Mouse (Mus musculus): ENCODE data around the gene Nuak2. TPM values are rescaled to one million over a fixed set of nuclear protein-coding genes. Genes with fewer than 3 reads are reported as not detected.

Gene Nuak2
- polyA plus RNA-seq, 1 experiment from 2014 or later: 2.3 TPM

GRCm38 (mm10) chr1:132328565-132328964 is 12.6 kb downstream of the Nuak2 start:
- no peak overlapping the region for H3K4me3 ChIP-seq (ENCODE audit: low read length)
- H3K4me2 ChIP-seq (replicated peaks; ENCODE audit: low read depth, low read length): no peak overlapping the region
- H3K9me3 ChIP-seq (ENCODE audit: control insufficient read depth, low read length): no peaks in the 10 kb centered on the region
- peaks cover 9% of the 10 kb centered on the region for H3K4me1 ChIP-seq (ENCODE audit: control insufficient read depth, insufficient read depth, low read length)
- H3K27me3 ChIP-seq (ENCODE audit: control insufficient read depth, insufficient read depth, low read length): no peaks in the 10 kb centered on the region
- ATAC-seq (ENCODE audit: low FRiP score, low TSS enrichment): no peak
- no peak overlapping the region for H3K27ac ChIP-seq (ENCODE audit: low read depth, low read length)
- 37% methylated on average over 3 of the region's 3 CpGs for WGBS
- H3K9ac ChIP-seq (ENCODE audit: low read depth, low read length): no peak overlapping the region
- H3K36me3 ChIP-seq (ENCODE audit: control insufficient read depth, insufficient read depth, low read length): no peaks in the 10 kb centered on the region

- Histone ChIP-seq H3K4me1 (ENCODE audit: control insufficient read depth, insufficient read depth, low read length) (peaks cover 19% of the 10 kb centered on the region), H3K27me3 (ENCODE audit: control insufficient read depth, insufficient read depth, low read length) (no peaks in the 10 kb centered on the region), H3K9me3 (ENCODE audit: control insufficient read depth, low read length) (no peaks in the 10 kb centered on the region), H3K36me3 (ENCODE audit: control insufficient read depth, insufficient read depth, low read length) (no peaks in the 10 kb centered on the region), H3K9ac (ENCODE audit: low read depth, low read length) (no peak overlapping the region), H3K4me2 (replicated peaks; ENCODE audit: low read depth, low read length) (no peak overlapping the region), H3K27ac (ENCODE audit: low read depth, low read length) (no peak overlapping the region), H3K4me3 (ENCODE audit: low read length) (no peak overlapping the region)
- ATAC-seq (ENCODE audit: low FRiP score, low TSS enrichment): no peak
- 85% methylated on average over 7 of the region's 7 CpGs for WGBS
Observed at GRCm38 (mm10) chr1:132329656-132330055, 13.7 kb downstream of the Nuak2 start.

GRCm38 (mm10) chr1:132330397-132330796 is 14.5 kb downstream of the Nuak2 start:
- Histone ChIP-seq H3K27ac (ENCODE audit: low read depth, low read length) (no peak overlapping the region), H3K9me3 (ENCODE audit: control insufficient read depth, low read length) (no peaks in the 10 kb centered on the region), H3K4me1 (ENCODE audit: control insufficient read depth, insufficient read depth, low read length) (peaks cover 26% of the 10 kb centered on the region), H3K36me3 (ENCODE audit: control insufficient read depth, insufficient read depth, low read length) (no peaks in the 10 kb centered on the region), H3K9ac (ENCODE audit: low read depth, low read length) (no peak overlapping the region), H3K4me2 (replicated peaks; ENCODE audit: low read depth, low read length) (no peak overlapping the region), H3K27me3 (ENCODE audit: control insufficient read depth, insufficient read depth, low read length) (no peaks in the 10 kb centered on the region), H3K4me3 (ENCODE audit: low read length) (no peak overlapping the region)
- 57% methylated on average over 15 of the region's 15 CpGs for WGBS
- no peak for ATAC-seq (ENCODE audit: low FRiP score, low TSS enrichment)

- Histone ChIP-seq H3K27ac (ENCODE audit: low read depth, low read length) (no peak overlapping the region), H3K4me3 (ENCODE audit: low read length) (no peak overlapping the region), H3K4me2 (replicated peaks; ENCODE audit: low read depth, low read length) (no peak overlapping the region), H3K27me3 (ENCODE audit: control insufficient read depth, insufficient read depth, low read length) (no peaks in the 10 kb centered on the region), H3K36me3 (ENCODE audit: control insufficient read depth, insufficient read depth, low read length) (no peaks in the 10 kb centered on the region), H3K9ac (ENCODE audit: low read depth, low read length) (no peak overlapping the region), H3K4me1 (ENCODE audit: control insufficient read depth, insufficient read depth, low read length) (peaks cover 31% of the 10 kb centered on the region), H3K9me3 (ENCODE audit: control insufficient read depth, low read length) (no peaks in the 10 kb centered on the region)
- WGBS: 88% methylated on average over 17 of the region's 17 CpGs
- ATAC-seq (ENCODE audit: low FRiP score, low TSS enrichment): no peak
Observed at GRCm38 (mm10) chr1:132331283-132331682, 15.4 kb downstream of the Nuak2 start.

GRCm38 (mm10) chr1:132333201-132333600 is 17.3 kb downstream of the Nuak2 start:
- Histone ChIP-seq H3K9me3 (ENCODE audit: control insufficient read depth, low read length) (no peaks in the 10 kb centered on the region), H3K4me1 (ENCODE audit: control insufficient read depth, insufficient read depth, low read length) (peaks cover 32% of the 10 kb centered on the region), H3K36me3 (ENCODE audit: control insufficient read depth, insufficient read depth, low read length) (no peaks in the 10 kb centered on the region), H3K27me3 (ENCODE audit: control insufficient read depth, insufficient read depth, low read length) (no peaks in the 10 kb centered on the region), H3K9ac (ENCODE audit: low read depth, low read length) (no peak overlapping the region), H3K4me2 (replicated peaks; ENCODE audit: low read depth, low read length) (no peak overlapping the region), H3K4me3 (ENCODE audit: low read length) (no peak overlapping the region), H3K27ac (ENCODE audit: low read depth, low read length) (peak overlapping the region; percentile 90; the same call in 1 of the 2 replicates)
- 4% methylated on average over 2 of the region's 2 CpGs for WGBS
- ATAC-seq (ENCODE audit: low FRiP score, low TSS enrichment): no peak

- H3K4me1 ChIP-seq (ENCODE audit: control insufficient read depth, insufficient read depth, low read length): peaks cover 32% of the 10 kb centered on the region
- no peaks in the 10 kb centered on the region for H3K27me3 ChIP-seq (ENCODE audit: control insufficient read depth, insufficient read depth, low read length)
- peak; percentile 84 for ATAC-seq (ENCODE audit: low FRiP score, low TSS enrichment)
- H3K9ac ChIP-seq (ENCODE audit: low read depth, low read length): no peak overlapping the region
- 7% methylated on average over 4 of the region's 4 CpGs for WGBS
- no peaks in the 10 kb centered on the region for H3K36me3 ChIP-seq (ENCODE audit: control insufficient read depth, insufficient read depth, low read length)
- no peaks in the 10 kb centered on the region for H3K9me3 ChIP-seq (ENCODE audit: control insufficient read depth, low read length)
- H3K4me2 ChIP-seq (replicated peaks; ENCODE audit: low read depth, low read length): no peak overlapping the region
- no peak overlapping the region for H3K4me3 ChIP-seq (ENCODE audit: low read length)
- peak overlapping the region; percentile 90; the same call in 1 of the 2 replicates for H3K27ac ChIP-seq (ENCODE audit: low read depth, low read length)
Observed at GRCm38 (mm10) chr1:132333675-132334141, 17.8 kb downstream of the Nuak2 start.

GRCm38 (mm10) chr1:132334178-132334801 is 18.4 kb downstream of the Nuak2 start:
- Histone ChIP-seq H3K27me3 (ENCODE audit: control insufficient read depth, insufficient read depth, low read length) (no peaks in the 10 kb centered on the region), H3K9ac (ENCODE audit: low read depth, low read length) (no peak overlapping the region), H3K4me2 (replicated peaks; ENCODE audit: low read depth, low read length) (no peak overlapping the region), H3K36me3 (ENCODE audit: control insufficient read depth, insufficient read depth, low read length) (no peaks in the 10 kb centered on the region), H3K27ac (ENCODE audit: low read depth, low read length) (peak overlapping the region; percentile 90; the same call in 1 of the 2 replicates), H3K9me3 (ENCODE audit: control insufficient read depth, low read length) (no peaks in the 10 kb centered on the region), H3K4me3 (ENCODE audit: low read length) (no peak overlapping the region), H3K4me1 (ENCODE audit: control insufficient read depth, insufficient read depth, low read length) (peaks cover 32% of the 10 kb centered on the region)
- WGBS: 20% methylated on average over 6 of the region's 6 CpGs
- peak; percentile 40 for ATAC-seq (ENCODE audit: low FRiP score, low TSS enrichment)

GRCm38 (mm10) chr1:132335378-132335965 is 19.5 kb downstream of the Nuak2 start:
- H3K4me1 ChIP-seq (ENCODE audit: control insufficient read depth, insufficient read depth, low read length): peaks cover 32% of the 10 kb centered on the region
- peak; percentile 24; the same call in 1 of the 2 replicates for ATAC-seq (ENCODE audit: low FRiP score, low TSS enrichment)

GRCm38 (mm10) chr1:132336921-132337320 is 21.0 kb downstream of the Nuak2 start:
- H3K9me3 ChIP-seq (ENCODE audit: control insufficient read depth, low read length): no peaks in the 10 kb centered on the region
- ATAC-seq (ENCODE audit: low FRiP score, low TSS enrichment): no peak
- no peak overlapping the region for H3K9ac ChIP-seq (ENCODE audit: low read depth, low read length)
- H3K4me1 ChIP-seq (ENCODE audit: control insufficient read depth, insufficient read depth, low read length): peaks cover 32% of the 10 kb centered on the region
- H3K27me3 ChIP-seq (ENCODE audit: control insufficient read depth, insufficient read depth, low read length): no peaks in the 10 kb centered on the region
- no peak overlapping the region for H3K27ac ChIP-seq (ENCODE audit: low read depth, low read length)
- H3K36me3 ChIP-seq (ENCODE audit: control insufficient read depth, insufficient read depth, low read length): no peaks in the 10 kb centered on the region
- no peak overlapping the region for H3K4me2 ChIP-seq (replicated peaks; ENCODE audit: low read depth, low read length)
- H3K4me3 ChIP-seq (ENCODE audit: low read length): no peak overlapping the region
- WGBS: 71% methylated on average over 6 of the region's 6 CpGs

More at GRCm38 (mm10) chr1:132335378-132335965, 19.5 kb downstream of the Nuak2 start:
- Histone ChIP-seq H3K36me3 (ENCODE audit: control insufficient read depth, insufficient read depth, low read length) (no peaks in the 10 kb centered on the region), H3K4me2 (replicated peaks; ENCODE audit: low read depth, low read length) (no peak overlapping the region), H3K9me3 (ENCODE audit: control insufficient read depth, low read length) (no peaks in the 10 kb centered on the region), H3K4me3 (ENCODE audit: low read length) (no peak overlapping the region), H3K27ac (ENCODE audit: low read depth, low read length) (peak overlapping the region; percentile 67; the same call in 1 of the 2 replicates), H3K27me3 (ENCODE audit: control insufficient read depth, insufficient read depth, low read length) (no peaks in the 10 kb centered on the region), H3K9ac (ENCODE audit: low read depth, low read length) (0 out of 2 replicates have a peak overlapping the region, but pooled peaks have one; percentile 4)
- 33% methylated on average over 12 of the region's 12 CpGs for WGBS

Measured in kidney, embryonic 14.5 days (tissue).